ENCODE assay signal across 8 mouse cellular contexts in genomic region chr12:13248691-13249572, GRCm38 (mm10). TPM values are rescaled to one million over a fixed set of nuclear protein-coding genes. Genes with fewer than 3 reads are reported as not detected.
DNase-seq lines count a peak whose midpoint lies in the region; ATAC-seq and TF ChIP-seq lines count a peak whose summit lies in the region.

Gene Ddx1 (minus strand): TSS chr12:13249213.

- H3K4me3 ChIP-seq in forebrain, embryonic 10.5 days = peak within 1 kb of the TSS; percentile 95
- peak within 1 kb of the TSS; percentile 82 for H3K4me3 ChIP-seq in heart, embryonic 15.5 days
- H3K4me3 ChIP-seq in liver, embryonic 14.5 days (ENCODE audit: insufficient read depth in 1 of 2, low read depth in 2 of 2, low read length in 2 of 2) = peak within 1 kb of the TSS; percentile 81 to 98
- peak within 1 kb of the TSS; percentile 89 for H3K4me3 ChIP-seq in neural tube, embryonic 11.5 days (ENCODE audit: low read depth, low read length)
- peak within 1 kb of the TSS; percentile 93 for H3K4me3 ChIP-seq in stomach, postnatal 0 days (ENCODE audit: low read depth, low read length)

- H3K4me2 ChIP-seq in heart, embryonic 15.5 days = peak within 1 kb of the TSS; percentile 62
- H3K4me2 ChIP-seq in liver, embryonic 14.5 days (ENCODE audit: low read depth) = peak within 1 kb of the TSS; percentile 78
- H3K4me2 ChIP-seq in neural tube, embryonic 11.5 days (ENCODE audit: low read depth) = peak within 1 kb of the TSS; percentile 48
- H3K4me2 ChIP-seq in stomach, postnatal 0 days (replicated peaks; ENCODE audit: low read depth) = peak within 1 kb of the TSS; percentile 62

- H3K27ac ChIP-seq in forebrain, embryonic 10.5 days = peak within 1 kb of the TSS; percentile 97
- peak within 1 kb of the TSS; percentile 74 for H3K27ac ChIP-seq in heart, embryonic 15.5 days
- peak within 1 kb of the TSS; percentile 56 for H3K27ac ChIP-seq in liver, embryonic 14.5 days
- peak within 1 kb of the TSS; percentile 17 for H3K27ac ChIP-seq in neural tube, embryonic 11.5 days (ENCODE audit: low read depth, low read length)
- peak within 1 kb of the TSS; percentile 92 for H3K27ac ChIP-seq in stomach, postnatal 0 days (replicated peaks)

- TF ChIP-seq EP300 in liver, embryonic 14.5 days (IDR thresholded peaks at IDR 0.05; ENCODE audit: low read depth) = no peak
- no peak for TF ChIP-seq EP300 in stomach, postnatal 0 days (optimal IDR thresholded peaks at IDR 0.05)

- H3K9ac ChIP-seq in heart, embryonic 15.5 days = peak within 1 kb of the TSS; percentile 90
- peak within 1 kb of the TSS; percentile 98 for H3K9ac ChIP-seq in liver, embryonic 14.5 days (replicated peaks)
- H3K9ac ChIP-seq in neural tube, embryonic 11.5 days (ENCODE audit: low read length) = peak within 1 kb of the TSS; percentile 98
- peak within 1 kb of the TSS; percentile 94 for H3K9ac ChIP-seq in stomach, postnatal 0 days (ENCODE audit: low read length)

- WGBS in forebrain, embryonic 10.5 days = 3% methylated on average over 59 of the region's 59 CpGs
- WGBS in heart, embryonic 15.5 days = 2% methylated on average over 59 of the region's 59 CpGs
- 3% methylated on average over 59 of the region's 59 CpGs for WGBS in liver, embryonic 14.5 days (ENCODE audit: insufficient replicate concordance)
- WGBS in neural tube, embryonic 11.5 days = 3% methylated on average over 59 of the region's 59 CpGs
- WGBS in stomach, postnatal 0 days = 3% methylated on average over 57 of the region's 59 CpGs

- H3K9me3 ChIP-seq in forebrain, embryonic 10.5 days = no peaks in the 10 kb centered on the region
- no peaks in the 10 kb centered on the region for H3K9me3 ChIP-seq in heart, embryonic 15.5 days (replicated peaks)
- H3K9me3 ChIP-seq in liver, embryonic 14.5 days (ENCODE audit: control insufficient read depth, low read length) = no peaks in the 10 kb centered on the region
- H3K9me3 ChIP-seq in neural tube, embryonic 11.5 days (ENCODE audit: control insufficient read depth, low read length) = no peaks in the 10 kb centered on the region
- no peaks in the 10 kb centered on the region for H3K9me3 ChIP-seq in stomach, postnatal 0 days (ENCODE audit: control insufficient read depth, low read length)

- no peaks in the 10 kb centered on the region for H3K27me3 ChIP-seq in forebrain, embryonic 10.5 days (ENCODE audit: poor library complexity, severe bottlenecking)
- H3K27me3 ChIP-seq in heart, embryonic 15.5 days = no peaks in the 10 kb centered on the region
- no peaks in the 10 kb centered on the region for H3K27me3 ChIP-seq in liver, embryonic 14.5 days (ENCODE audit: control insufficient read depth, insufficient read depth, low read length)
- H3K27me3 ChIP-seq in neural tube, embryonic 11.5 days (ENCODE audit: control insufficient read depth, insufficient read depth, low read length) = no peaks in the 10 kb centered on the region
- H3K27me3 ChIP-seq in stomach, postnatal 0 days (ENCODE audit: control insufficient read depth, insufficient read depth, low read length) = no peaks in the 10 kb centered on the region

- peak; percentile 93 for ATAC-seq in CD4-positive, CD25-positive, alpha-beta regulatory T cell, adult 4 months
- ATAC-seq in heart, embryonic 15.5 days (replicated peaks; ENCODE audit: insufficient number of reproducible peaks, insufficient read depth, low FRiP score, low read depth) = peak; percentile 81
- ATAC-seq in liver, embryonic 14.5 days (ENCODE audit: insufficient read depth) = peak; percentile 91
- peak; percentile 94 for ATAC-seq in neural tube, embryonic 11.5 days (ENCODE audit: insufficient read depth, low FRiP score, low TSS enrichment)
- peak; percentile 94 for ATAC-seq in stomach, postnatal 0 days (ENCODE audit: low FRiP score, low TSS enrichment)

- peaks cover 26% of the 10 kb centered on the region for H3K36me3 ChIP-seq in forebrain, embryonic 10.5 days (replicated peaks)
- peaks cover 6% of the 10 kb centered on the region for H3K36me3 ChIP-seq in heart, embryonic 15.5 days
- H3K36me3 ChIP-seq in liver, embryonic 14.5 days (replicated peaks; ENCODE audit: control insufficient read depth, insufficient read depth, low read depth) = no peaks in the 10 kb centered on the region; the same call in none of the 2 replicates
- H3K36me3 ChIP-seq in neural tube, embryonic 11.5 days (ENCODE audit: control insufficient read depth, insufficient read depth, low read length) = no peaks in the 10 kb centered on the region
- H3K36me3 ChIP-seq in stomach, postnatal 0 days (ENCODE audit: control insufficient read depth, insufficient read depth, low read length) = no peaks in the 10 kb centered on the region

- peak; percentile 62 for DNase-seq in c-Kit-negative CD71-positive TER-119-positive erythroid progenitor cells, embryonic 14.5 days (ENCODE audit: low read depth, low spot score)
- peak; percentile 83 for DNase-seq in forebrain, embryonic 10.5 days (ENCODE audit: extremely low spot score, low spot score)
- peak; percentile 78 to 86 for DNase-seq in kidney, postnatal 25 days
- DNase-seq in liver, embryonic 14.5 days (ENCODE audit: low read depth in 3 of 3, low spot score in 3 of 3) = peak; percentile 59 to 65 (median 61)
- peak; percentile 88 for DNase-seq in neural tube, embryonic 11.5 days (ENCODE audit: low spot score)
- peak; percentile 84 for DNase-seq in stomach, postnatal 0 days (ENCODE audit: low spot score)

- TF ChIP-seq CTCF in liver, embryonic 14.5 days (IDR thresholded peaks at IDR 0.05; ENCODE audit: low read depth) = no peak
- TF ChIP-seq CTCF in stomach, postnatal 0 days (IDR thresholded peaks at IDR 0.05; ENCODE audit: low read depth) = no peak

- H3K4me1 ChIP-seq in forebrain, embryonic 10.5 days = peaks cover 17% of the 10 kb centered on the region
- peaks cover 6% of the 10 kb centered on the region for H3K4me1 ChIP-seq in heart, embryonic 15.5 days (replicated peaks)
- peaks cover 2 to 6% of the 10 kb centered on the region in 2 experiments; a peak in 2 of 4 replicates for H3K4me1 ChIP-seq in liver, embryonic 14.5 days (replicated peaks; ENCODE audit: control insufficient read depth in 2 of 2, insufficient read depth in 2 of 2, low read length in 1 of 2)
- H3K4me1 ChIP-seq in neural tube, embryonic 11.5 days (ENCODE audit: control insufficient read depth, insufficient read depth, low read length) = no peaks in the 10 kb centered on the region
- no peaks in the 10 kb centered on the region for H3K4me1 ChIP-seq in stomach, postnatal 0 days (replicated peaks; ENCODE audit: control insufficient read depth, insufficient read depth)

RNA-seq across cellular contexts. Expression of gene Ddx1, which starts in this region (rescaled TPM):
- polyA plus RNA-seq in CD4-positive, CD25-positive, alpha-beta regulatory T cell, adult 4 months (2017; shearing (Covaris generic)) = 10 to 100 TPM; 71.3 to 83.1 TPM
- polyA plus RNA-seq in forebrain, embryonic 10.5 days (2016; fragmentation: Nextera tagmentation; extraction: Ambion mirVana) = 211 and 212 TPM in 2 replicates
- 73.0 and 79.3 TPM in 2 replicates for polyA plus RNA-seq in heart, embryonic 15.5 days (2015; fragmentation: Nextera tagmentation; extraction: Ambion mirVana)
- 11.9 and 22.5 TPM in 2 replicates for polyA plus RNA-seq in liver, embryonic 14.5 days (2012; rRNA removed)
- polyA plus RNA-seq in liver, embryonic 14.5 days (2014; fragmentation: Nextera tagmentation; extraction: Ambion mirVana) = 68.5 and 75.1 TPM in 2 replicates
- polyA plus RNA-seq in neural tube, embryonic 11.5 days (2014; fragmentation: Nextera tagmentation; extraction: Ambion mirVana) = 209 and 215 TPM in 2 replicates
- 61.3 and 62.4 TPM in 2 replicates for polyA plus RNA-seq in stomach, postnatal 0 days (2015; fragmentation: Nextera tagmentation; extraction: Ambion mirVana)

Comparison
In these comparisons a context has a peak if more than half of its experiments do, and no peak if none do; other contexts are left out.
1. Peak in every context shown above with its lines: DNase-seq, ATAC-seq, H3K4me3 ChIP-seq and H3K27ac ChIP-seq.
2. H3K27ac ChIP-seq: peak in every context shown above with its lines; median percentile 97 in forebrain, embryonic 10.5 days; 92 in stomach, postnatal 0 days; 74 in heart, embryonic 15.5 days; 56 in liver, embryonic 14.5 days; 17 in neural tube, embryonic 11.5 days.